Mouse (Mus musculus) embryonic fibroblast, embryonic 13.5 days (primary cell): ENCODE measurements around the gene Man1a2.

Source experiments
- CTCF ChIP-seq: IDR thresholded peaks from 2 replicates; pipeline ENCODE4 v1.5.1; 2011; ENCODE audit warnings: mild to moderate bottlenecking, control low read depth, low read length, moderate library complexity, borderline replicate concordance; ENCODE audit not compliant: insufficient read depth
- POLR2A ChIP-seq: IDR thresholded peaks from 2 replicates; pipeline ENCODE4 v1.6.1; 2011; ENCODE audit warnings: low read depth, mild to moderate bottlenecking, control low read depth, low read length, moderate library complexity

DNA sequence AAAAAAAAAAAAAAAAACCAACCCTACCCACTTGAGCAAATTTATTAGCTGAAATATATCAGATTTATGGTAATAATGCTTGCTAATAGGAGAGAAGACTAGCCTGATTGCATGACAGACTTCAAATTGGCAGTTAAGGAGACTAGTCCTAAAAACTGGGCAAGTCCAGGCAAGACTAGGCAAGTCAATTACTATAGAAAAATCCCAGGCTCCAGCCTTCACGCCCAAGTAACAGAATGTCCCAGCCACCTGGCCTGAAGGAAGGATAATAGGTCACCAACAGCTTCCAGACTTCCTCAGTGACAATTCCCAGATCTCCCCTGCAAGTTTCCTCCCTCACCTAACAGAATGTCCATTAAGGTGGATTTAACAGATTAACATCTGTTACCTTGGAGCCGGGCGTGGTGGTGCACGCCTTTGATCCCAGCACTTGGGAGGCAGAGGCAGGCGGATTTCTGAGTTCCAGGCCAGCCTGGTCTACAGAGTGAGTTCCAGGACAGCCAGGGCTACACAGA is 35.5 kb upstream of the Man1a2 start:
- no peak for TF ChIP-seq POLR2A
- TF ChIP-seq CTCF = no peak
